Mouse (Mus musculus): ENCODE measurements around the gene Hmgcll1.
A peak's percentile ranks its signal among the peaks of the same experiment; 100 is the strongest.

The Hmgcll1 gene

GRCm38 (mm10) chr9:76014631-76015531, at the start of gene Hmgcll1:
TSS of gene Hmgcll1 (plus strand) at chr9:76014855.
- peak; percentile 57 for DNase-seq (ENCODE audit: low read depth, low spot score)

DNA sequence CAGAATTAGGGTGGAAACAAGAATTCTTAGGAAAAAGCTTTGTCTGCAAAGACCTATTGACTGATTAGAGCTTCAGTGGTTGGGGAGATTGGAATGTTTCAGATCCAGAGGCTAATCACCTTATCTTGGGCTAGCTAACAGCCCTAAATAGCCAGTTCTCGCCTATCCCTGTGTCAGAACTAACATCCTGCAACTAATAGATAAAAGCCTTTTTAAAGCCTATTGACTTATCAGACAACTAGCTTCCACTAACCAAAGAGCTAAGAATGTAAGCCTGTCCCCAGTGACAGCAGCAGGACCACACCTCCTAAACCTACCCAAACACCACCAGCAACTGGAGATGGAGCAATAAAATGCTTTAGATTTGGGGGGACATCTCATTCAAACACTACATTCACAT, 34.6 kb upstream of the Hmgcll1 start:
- no peak for DNase-seq (ENCODE audit: low read depth, low spot score)

GRCm38 (mm10) chr9:75981139-75981538, 33.5 kb upstream of the Hmgcll1 start:
- DNase-seq (ENCODE audit: low read depth, low spot score): no peak

- no peak for DNase-seq (ENCODE audit: low read depth, low spot score)
Observed at GRCm38 (mm10) chr9:75989491-75989890, 25.2 kb upstream of the Hmgcll1 start.

GRCm38 (mm10) chr9:75998791-75999350, 15.8 kb upstream of the Hmgcll1 start:
- DNase-seq (ENCODE audit: low read depth, low spot score): no peak

- DNase-seq (ENCODE audit: low read depth, low spot score): no peak
Observed at GRCm38 (mm10) chr9:76000876-76001858, 13.5 kb upstream of the Hmgcll1 start.

DNA sequence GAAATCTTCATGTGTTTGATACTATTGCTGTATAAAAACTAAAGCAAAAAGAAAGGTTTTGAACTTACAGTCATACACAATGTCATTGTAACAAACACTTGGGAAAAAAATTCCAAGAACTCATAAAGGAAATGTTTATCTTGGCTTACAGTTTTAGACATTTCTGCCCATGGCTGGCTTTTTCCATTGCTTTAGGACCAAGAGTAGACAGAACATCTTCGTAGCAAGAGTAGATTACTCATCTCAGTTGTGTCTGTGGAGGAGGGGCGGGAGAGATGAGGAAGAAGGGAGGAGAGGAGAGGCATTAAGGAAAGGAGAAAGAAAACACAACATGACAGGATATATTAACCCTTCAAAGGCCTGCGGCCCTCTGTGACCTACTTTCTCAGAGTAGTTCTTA, 11.6 kb upstream of the Hmgcll1 start:
- no peak for DNase-seq (ENCODE audit: low read depth, low spot score)

GRCm38 (mm10) chr9:76003637-76004036, 11.0 kb upstream of the Hmgcll1 start:
- no peak for DNase-seq (ENCODE audit: low read depth, low spot score)

- DNase-seq (ENCODE audit: low read depth, low spot score): no peak
Observed at GRCm38 (mm10) chr9:76007342-76007970, 7.2 kb upstream of the Hmgcll1 start.

- DNase-seq (ENCODE audit: low read depth, low spot score): no peak
Observed at GRCm38 (mm10) chr9:76013789-76014188, 866 bp upstream of the Hmgcll1 start.

- no peak for DNase-seq (ENCODE audit: low read depth, low spot score)
Observed at GRCm38 (mm10) chr9:76015971-76016370, 1.3 kb downstream of the Hmgcll1 start.

DNA sequence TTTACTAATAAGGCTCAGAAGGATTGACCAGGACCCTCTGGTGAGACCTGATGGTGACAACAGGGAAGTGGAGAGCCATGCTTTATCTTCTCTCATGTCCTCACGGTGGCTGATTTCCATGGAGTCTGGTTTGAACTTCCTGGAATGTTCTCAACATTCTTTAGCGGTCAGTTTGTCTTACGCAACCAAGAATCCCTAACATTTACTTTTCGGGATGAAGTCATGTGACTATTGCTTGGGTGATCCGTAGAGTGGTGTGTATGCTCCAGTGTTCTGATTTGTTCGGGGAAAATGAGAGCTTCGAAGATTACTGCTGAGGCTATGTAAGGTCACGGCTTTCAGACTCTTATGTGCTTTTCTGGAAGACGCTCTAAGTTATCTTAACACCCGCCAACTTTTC, 1.9 kb downstream of the Hmgcll1 start:
- no peak for DNase-seq (ENCODE audit: low read depth, low spot score)

GRCm38 (mm10) chr9:76023551-76023973, 8.9 kb downstream of the Hmgcll1 start:
- no peak for DNase-seq (ENCODE audit: low read depth, low spot score)

DNA sequence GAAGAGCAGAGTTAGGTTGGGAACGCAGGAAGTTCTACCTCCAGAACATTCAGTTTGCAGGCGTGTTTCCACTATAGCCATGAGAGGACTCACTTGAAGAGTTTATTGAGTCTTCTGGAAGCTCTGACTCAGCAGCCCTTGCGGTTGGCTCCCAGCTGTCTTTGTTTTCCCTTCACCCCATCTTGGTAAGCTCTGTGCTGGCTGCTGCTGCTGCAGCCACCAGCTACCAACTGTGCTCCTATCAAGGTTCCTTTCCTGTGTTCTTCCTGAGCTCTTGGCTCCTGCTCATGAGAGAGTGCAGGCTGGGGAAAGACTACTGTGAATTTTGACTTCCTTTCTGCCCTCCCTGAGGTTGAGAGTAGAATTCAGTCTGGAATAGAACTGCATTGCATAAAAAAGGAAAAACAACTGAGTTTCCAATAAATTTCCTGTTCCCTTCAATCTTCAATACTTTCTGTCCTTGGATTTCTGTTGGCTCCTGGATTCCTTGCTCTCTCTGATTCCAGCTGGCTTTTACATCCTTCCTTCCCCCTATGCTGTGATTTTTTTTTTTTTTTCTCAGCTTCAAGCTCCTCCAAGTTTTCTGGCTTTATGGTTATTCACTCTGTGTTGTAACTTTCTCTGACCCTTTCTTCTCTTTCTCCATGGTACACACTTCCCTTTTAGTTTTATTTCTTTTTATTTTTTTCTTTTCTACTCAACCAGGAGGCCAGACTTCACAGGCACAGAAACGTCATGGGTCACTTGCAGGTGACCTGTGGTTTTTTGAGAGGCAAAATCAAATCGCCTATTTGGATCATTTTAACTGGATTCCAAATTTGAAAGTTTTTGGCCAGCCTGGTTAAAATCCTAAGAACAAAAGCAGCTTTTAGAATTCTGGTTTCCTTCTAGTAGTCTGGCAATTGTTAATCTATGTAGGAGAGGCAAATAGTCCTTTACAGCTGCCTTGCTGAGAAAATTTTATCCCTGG, 9.9 kb downstream of the Hmgcll1 start:
- DNase-seq (ENCODE audit: low read depth, low spot score): peak; percentile 83

GRCm38 (mm10) chr9:76029471-76030199, 15.0 kb downstream of the Hmgcll1 start:
- DNase-seq (ENCODE audit: low read depth, low spot score): no peak

DNA sequence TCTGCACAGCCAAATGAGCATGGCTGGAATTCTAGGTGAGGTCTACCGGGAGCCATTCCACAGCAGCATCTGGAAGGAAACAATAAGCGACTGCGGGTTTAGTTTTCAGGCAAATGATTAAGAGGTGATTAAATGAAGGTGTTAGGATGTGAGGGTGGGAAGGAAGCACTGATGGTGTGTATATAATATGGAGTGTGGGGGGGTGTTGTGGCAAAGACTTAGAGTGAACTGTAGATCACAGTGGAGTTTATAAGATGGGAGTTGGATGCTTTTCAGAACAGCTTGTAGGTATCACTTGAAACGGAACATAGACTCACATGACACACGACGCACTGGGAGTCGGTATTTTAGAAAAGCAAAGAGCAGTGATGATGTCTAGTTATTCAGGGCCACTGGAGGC, 20.4 kb downstream of the Hmgcll1 start:
- DNase-seq (ENCODE audit: low read depth, low spot score): no peak

- DNase-seq (ENCODE audit: low read depth, low spot score): no peak
Observed at GRCm38 (mm10) chr9:76038327-76039103, 23.9 kb downstream of the Hmgcll1 start.

DNA sequence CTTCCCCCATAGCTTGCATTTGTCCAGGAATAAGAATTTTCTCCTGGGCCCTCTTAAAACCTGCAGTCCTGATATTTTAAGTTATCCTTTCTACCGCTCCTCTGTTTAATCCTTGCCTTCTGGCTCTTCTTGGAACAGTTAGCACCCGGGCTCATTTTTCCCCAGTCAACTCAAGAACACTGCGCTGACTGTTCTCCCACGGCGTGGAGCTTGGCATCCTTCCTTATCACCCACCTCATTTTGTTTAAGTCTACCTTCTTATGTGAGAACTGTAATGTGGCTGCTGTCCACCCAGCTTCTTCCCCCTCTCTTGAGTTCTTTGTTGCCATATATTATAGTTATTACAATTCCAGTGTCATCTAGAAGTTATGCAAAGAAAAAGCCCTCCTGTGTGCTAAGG, 25.1 kb downstream of the Hmgcll1 start:
- DNase-seq (ENCODE audit: low read depth, low spot score): peak; percentile 75

DNA sequence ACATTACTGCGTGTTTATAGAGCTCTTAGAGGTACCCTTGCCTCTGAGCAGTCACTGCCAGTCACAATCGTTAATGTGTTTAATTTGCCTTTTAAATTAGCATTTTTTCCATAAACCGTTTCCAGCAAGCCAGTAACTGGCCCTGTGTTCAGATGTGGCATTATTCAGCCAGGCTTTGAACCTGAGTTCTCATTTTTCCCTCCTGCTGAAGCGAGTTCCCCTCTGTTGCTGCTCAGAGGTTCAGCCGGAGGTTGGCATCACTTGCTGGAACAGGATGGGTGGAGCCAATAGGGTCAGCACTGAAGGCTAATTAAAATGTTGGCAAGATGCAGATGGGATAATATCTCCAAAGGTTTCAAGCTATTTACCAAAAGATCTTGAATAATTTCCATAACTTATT, 28.7 kb downstream of the Hmgcll1 start:
- DNase-seq (ENCODE audit: low read depth, low spot score): no peak

Data from telencephalon, adult 2 months (tissue).